Mouse (Mus musculus): ENCODE measurements at regions not wholly inside any gene's neighbourhood (a gene's known extent, or its start where the extent isn't known, plus 50 kb on each side); places are given as distances from the start of the nearest gene placed in this dataset.

GRCm38 (mm10) chr3:145207071-145207470 is 85.2 kb upstream of the Col24a1 start:
- DNase-seq (ENCODE audit: low read depth, low spot score): no peak

GRCm38 (mm10) chr3:145210166-145210565 is 82.1 kb upstream of the Col24a1 start:
- DNase-seq (ENCODE audit: low read depth, low spot score): no peak

DNA sequence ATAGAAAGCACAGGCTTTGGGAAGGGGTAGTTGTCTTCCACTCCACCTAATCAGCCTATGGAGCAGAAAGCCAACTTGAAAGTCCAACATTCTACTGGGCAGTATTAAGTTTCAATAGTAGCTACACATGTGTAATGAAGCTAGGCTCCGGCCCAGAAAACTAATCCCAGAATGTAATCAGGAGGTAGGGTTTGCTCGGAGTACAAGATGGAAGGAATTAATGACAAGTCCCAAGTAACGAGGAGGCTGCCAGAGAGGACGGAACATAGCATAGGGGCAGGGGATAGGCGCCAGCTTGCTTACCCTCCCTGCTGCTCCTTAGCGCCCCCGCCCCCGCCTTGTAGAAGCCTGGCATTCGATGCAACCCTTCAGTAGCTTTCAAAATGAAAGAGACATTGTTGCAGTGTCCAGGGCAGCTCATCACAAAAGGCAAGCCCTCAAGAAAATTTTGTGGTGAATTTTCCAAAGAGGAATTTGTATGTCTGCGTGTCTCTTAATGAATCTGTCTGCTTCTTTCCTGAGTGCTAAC is 75.2 kb upstream of the Col24a1 start:
- DNase-seq (ENCODE audit: low read depth, low spot score): no peak

GRCm38 (mm10) chr3:145222922-145223321 is 69.3 kb upstream of the Col24a1 start:
- no peak for DNase-seq (ENCODE audit: low read depth, low spot score)

- DNase-seq (ENCODE audit: low read depth, low spot score): no peak
These were observed 68.2 kb upstream of the Col24a1 start for GRCm38 (mm10) chr3:145224040-145224439.

DNA sequence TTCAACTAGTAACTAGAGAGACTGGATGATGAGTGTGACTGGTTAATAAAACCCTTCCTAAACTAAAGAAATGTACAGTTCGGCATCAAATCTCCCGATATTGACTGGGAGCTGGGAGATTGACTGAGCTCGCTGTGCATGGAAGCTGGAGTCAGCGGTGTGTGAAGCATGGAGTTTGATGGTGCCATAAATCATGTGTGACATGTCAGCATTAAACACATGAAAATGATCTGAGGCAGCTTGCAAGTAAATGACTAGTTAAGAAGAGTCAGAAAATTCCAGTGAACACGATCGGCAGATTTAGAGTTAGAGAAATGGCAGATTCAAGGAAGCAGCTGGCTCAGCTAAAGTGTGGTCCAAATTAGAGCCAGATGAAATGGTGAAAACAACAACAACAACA is 61.6 kb upstream of the Col24a1 start:
- peak; percentile 75 for DNase-seq (ENCODE audit: low read depth, low spot score)

DNA sequence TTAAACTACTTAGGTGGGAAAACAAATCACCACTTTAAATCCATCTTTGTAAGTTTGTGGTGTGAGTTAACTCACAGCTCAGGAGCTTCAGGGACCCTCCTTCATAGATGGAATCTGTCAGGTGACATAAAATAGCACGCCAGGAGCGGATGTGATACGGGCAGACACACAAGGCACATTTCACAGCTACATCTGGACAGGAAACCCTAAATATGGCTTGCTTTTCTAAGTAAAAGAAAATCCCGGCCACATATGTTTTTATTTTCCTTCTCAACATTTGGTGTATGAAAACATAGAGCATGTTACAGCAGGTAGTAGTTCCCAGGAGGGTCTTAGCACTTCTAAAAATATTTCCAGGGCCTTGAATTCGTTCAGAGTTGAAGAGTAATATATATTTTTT is 50.1 kb upstream of the Col24a1 start:
- DNase-seq (ENCODE audit: low read depth, low spot score): peak; percentile 24
